Mouse (Mus musculus) embryonic fibroblast, embryonic 13.5 days (primary cell): ENCODE measurements around the gene Mfap3.

Experiments used
- CTCF ChIP-seq: IDR thresholded peaks from 2 replicates; pipeline ENCODE4 v1.5.1; 2011; ENCODE audit warnings: mild to moderate bottlenecking, control low read depth, low read length, moderate library complexity, borderline replicate concordance; ENCODE audit not compliant: insufficient read depth
- POLR2A ChIP-seq: IDR thresholded peaks from 2 replicates; pipeline ENCODE4 v1.6.1; 2011; ENCODE audit warnings: low read depth, mild to moderate bottlenecking, control low read depth, low read length, moderate library complexity

GRCm38 (mm10) chr11:57568950-57569490 is 50.6 kb downstream of the Mfap3 start:
- TF ChIP-seq POLR2A, result no peak
- no peak for TF ChIP-seq CTCF
